8 mouse cellular contexts compared by ENCODE assay signal in the genomic region with DNA sequence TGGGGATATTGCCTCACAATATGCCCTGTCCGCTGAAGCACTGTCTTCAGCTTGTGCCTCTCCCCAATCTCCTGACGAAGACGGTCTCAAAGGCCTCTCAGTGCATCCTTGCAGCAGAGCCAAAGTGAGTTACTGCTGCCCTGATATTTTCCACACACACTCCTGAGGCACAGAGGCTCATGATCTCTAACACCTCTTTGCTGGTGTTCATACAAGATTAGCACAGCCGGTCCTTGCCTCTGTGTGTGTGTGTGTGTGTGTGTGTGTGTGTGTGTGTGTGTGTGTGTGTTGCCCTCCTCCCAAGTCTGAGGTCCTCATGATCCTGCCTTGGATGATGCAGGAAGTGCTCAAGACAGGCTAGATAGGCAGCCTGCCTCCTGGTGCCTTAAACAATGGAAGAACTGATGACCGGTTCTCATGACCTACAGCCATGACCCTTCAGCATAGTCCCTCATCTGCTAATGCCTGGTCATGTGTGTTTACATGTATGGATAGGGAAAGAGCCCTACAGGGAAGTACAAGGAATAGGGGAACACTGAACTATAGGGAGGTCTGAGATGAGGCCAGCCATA.
DNase-seq lines count a peak whose midpoint lies in the region; ATAC-seq and TF ChIP-seq lines count a peak whose summit lies in the region.

No protein-coding gene starts in this region.

- no peak overlapping the region for H3K4me2 ChIP-seq in embryonic facial prominence, embryonic 11.5 days (ENCODE audit: low read depth, low read length)
- no peak overlapping the region for H3K4me2 ChIP-seq in limb, embryonic 15.5 days

- no peaks in the 10 kb centered on the region for H3K27me3 ChIP-seq in liver, adult 2 months (ENCODE audit: control insufficient read depth, insufficient read depth, low read length)
- no peaks in the 10 kb centered on the region for H3K27me3 ChIP-seq in embryonic facial prominence, embryonic 11.5 days (ENCODE audit: control insufficient read depth, insufficient read depth, low read length)
- no peaks in the 10 kb centered on the region for H3K27me3 ChIP-seq in limb, embryonic 15.5 days

- no peak for TF ChIP-seq POLR2A in liver, adult 2 months (IDR thresholded peaks at IDR 0.05; ENCODE audit: extremely low read depth, insufficient read depth, low read length)

- no peak overlapping the region for H3K4me3 ChIP-seq in liver, adult 2 months (ENCODE audit: insufficient read depth, low read depth, low read length)
- H3K4me3 ChIP-seq in embryonic facial prominence, embryonic 11.5 days (ENCODE audit: low read depth, low read length), result no peak overlapping the region
- no peak overlapping the region for H3K4me3 ChIP-seq in limb, embryonic 15.5 days

- DNase-seq in heart, adult 11 months, result peak; percentile 94
- DNase-seq in heart, postnatal 14 days, result no peak
- no peak for DNase-seq in liver, adult 2 months (ENCODE audit: extremely low read depth, low read depth, low spot score)
- no peak for DNase-seq in liver
- no peak for DNase-seq in embryonic facial prominence, embryonic 11.5 days (ENCODE audit: low spot score)
- DNase-seq in urinary bladder, postnatal 36 days (ENCODE audit: low spot score in 2 of 2), result no peak
- no peak for DNase-seq in adrenal gland, postnatal 10 days

- H3K79me2 ChIP-seq in liver, adult 2 months (ENCODE audit: control insufficient read depth, insufficient read depth, low read length), result no peaks in the 10 kb centered on the region

- H3K4me1 ChIP-seq in liver, adult 2 months (ENCODE audit: control insufficient read depth, insufficient read depth, low read length), result peaks cover 4% of the 10 kb centered on the region; the same call in 1 of the 2 replicates
- H3K4me1 ChIP-seq in embryonic facial prominence, embryonic 11.5 days (ENCODE audit: control insufficient read depth, insufficient read depth, low read length), result no peaks in the 10 kb centered on the region
- peaks cover 23% of the 10 kb centered on the region for H3K4me1 ChIP-seq in limb, embryonic 15.5 days

- no peak overlapping the region for H3K9ac ChIP-seq in liver, adult 2 months (ENCODE audit: low read depth, low read length)
- H3K9ac ChIP-seq in embryonic facial prominence, embryonic 11.5 days (replicated peaks; ENCODE audit: low read length), result no peak overlapping the region
- no peak overlapping the region for H3K9ac ChIP-seq in limb, embryonic 15.5 days

- H3K9me3 ChIP-seq in embryonic facial prominence, embryonic 11.5 days (replicated peaks; ENCODE audit: control insufficient read depth, low read length), result no peaks in the 10 kb centered on the region
- no peaks in the 10 kb centered on the region for H3K9me3 ChIP-seq in limb, embryonic 15.5 days

- ATAC-seq in embryonic facial prominence, embryonic 11.5 days (replicated peaks; ENCODE audit: insufficient number of reproducible peaks, low FRiP score, low TSS enrichment, low read depth), result no peak
- no peak for ATAC-seq in limb, embryonic 15.5 days (ENCODE audit: insufficient number of reproducible peaks, low FRiP score, low TSS enrichment, low read depth)

- WGBS in liver, adult 2 months, result 76% methylated on average over 5 of the region's 5 CpGs
- WGBS in embryonic facial prominence, embryonic 11.5 days, result 75% methylated on average over 5 of the region's 5 CpGs
- WGBS in limb, embryonic 15.5 days, result 77% methylated on average over 5 of the region's 5 CpGs

- H3K36me3 ChIP-seq in liver, adult 2 months (ENCODE audit: control insufficient read depth, insufficient read depth, low read length), result no peaks in the 10 kb centered on the region
- no peaks in the 10 kb centered on the region for H3K36me3 ChIP-seq in embryonic facial prominence, embryonic 11.5 days (replicated peaks; ENCODE audit: control insufficient read depth, insufficient read depth, low read depth, low read length)
- H3K36me3 ChIP-seq in limb, embryonic 15.5 days, result no peaks in the 10 kb centered on the region

- no peak for TF ChIP-seq CTCF in liver, adult 2 months (IDR thresholded peaks at IDR 0.05; ENCODE audit: low read depth, low read length)

- H3K27ac ChIP-seq in liver, adult 2 months (replicated peaks; ENCODE audit: insufficient read depth, low read depth, low read length), result peak overlapping the region; percentile 69
- peak overlapping the region; percentile 17; the same call in 1 of the 2 replicates for H3K27ac ChIP-seq in embryonic facial prominence, embryonic 11.5 days (replicated peaks; ENCODE audit: low read depth, low read length)
- peak overlapping the region; percentile 75 for H3K27ac ChIP-seq in limb, embryonic 15.5 days

- intact Hi-C loops in heart, postnatal 14 days (cut with DNase I), result no loop called here

Comparison
In these comparisons a context has a peak if more than half of its experiments do, and no peak if none do; other contexts are left out.
1. H3K27ac ChIP-seq: peak in every context shown above with its lines; median percentile 75 in limb, embryonic 15.5 days; 69 in liver, adult 2 months; 17 in embryonic facial prominence, embryonic 11.5 days.